Mouse (Mus musculus) neural tube, embryonic 14.5 days (tissue): ENCODE data around the gene Dennd2a. TPM values are rescaled to one million over a fixed set of nuclear protein-coding genes. Genes with fewer than 3 reads are reported as not detected.

Experiments
- polyA plus RNA-seq: library from polyadenylated mRNA; unstranded; fragments of >200 nt; fragmentation: Nextera tagmentation; extraction: Ambion mirVana; gene quantifications from 2 replicates; pipeline ENCODE4 v1.2.1, GENCODE M21; 2014

Dennd2a gene
- polyA plus RNA-seq, 1 experiment from 2014 or later = 20.1 TPM

Other genes starting within 250 kb of the Dennd2a start
- 60.5 and 68.8 TPM in 2 replicates for gene Slc37a3, start 180.2 kb downstream of the Dennd2a start, polyA plus RNA-seq
- 0.22 TPM in 1 of 2 replicates, not detected in the other for gene Rab19, start 176.7 kb downstream of the Dennd2a start, polyA plus RNA-seq
- 260 and 271 TPM in 2 replicates for gene Mkrn1, start 137.4 kb downstream of the Dennd2a start, polyA plus RNA-seq
- 30.3 and 45.1 TPM in 2 replicates for gene Adck2, start 16.0 kb upstream of the Dennd2a start, polyA plus RNA-seq
- 1.1 TPM in 2 replicates for gene Gm42420, start 27.9 kb upstream of the Dennd2a start, polyA plus RNA-seq
- gene Ndufb2, start 34.7 kb upstream of the Dennd2a start, polyA plus RNA-seq = 430 and 561 TPM in 2 replicates
- 32.8 TPM in 2 replicates for gene Braf, start 167.6 kb upstream of the Dennd2a start, polyA plus RNA-seq